Mouse (Mus musculus) spleen, adult 18-20 months (tissue): ENCODE data around the gene Hcst.

ENCODE experiments used
- DNase-seq, 2 experiments: peaks; one replicate each; pipeline ENCODE4 v3.0.0; 2022; ENCODE audit warnings: mixed read lengths in 2 of 2

Hcst gene

DNA sequence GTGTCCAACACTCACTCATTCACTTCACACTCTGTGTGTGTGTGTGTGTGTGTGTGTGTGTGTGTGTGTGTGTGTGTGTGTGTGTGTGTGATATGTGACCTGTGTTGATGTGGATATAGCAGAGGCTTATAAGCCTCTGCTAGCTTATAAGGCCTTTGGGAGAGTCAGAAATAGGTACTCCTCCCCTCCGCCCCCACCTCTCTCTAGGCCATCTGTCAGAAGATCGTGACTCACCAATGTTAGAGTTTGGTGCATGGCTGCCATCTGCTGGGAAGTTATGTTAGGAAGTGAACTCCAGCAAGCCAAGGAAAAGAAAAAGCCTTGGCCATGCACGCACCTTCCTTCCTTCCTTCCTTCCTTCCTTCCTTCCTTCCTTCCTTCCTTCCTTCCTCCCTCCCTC lies 12.1 kb upstream of the Hcst start:
- DNase-seq, result peak; percentile 53 to 69

DNA sequence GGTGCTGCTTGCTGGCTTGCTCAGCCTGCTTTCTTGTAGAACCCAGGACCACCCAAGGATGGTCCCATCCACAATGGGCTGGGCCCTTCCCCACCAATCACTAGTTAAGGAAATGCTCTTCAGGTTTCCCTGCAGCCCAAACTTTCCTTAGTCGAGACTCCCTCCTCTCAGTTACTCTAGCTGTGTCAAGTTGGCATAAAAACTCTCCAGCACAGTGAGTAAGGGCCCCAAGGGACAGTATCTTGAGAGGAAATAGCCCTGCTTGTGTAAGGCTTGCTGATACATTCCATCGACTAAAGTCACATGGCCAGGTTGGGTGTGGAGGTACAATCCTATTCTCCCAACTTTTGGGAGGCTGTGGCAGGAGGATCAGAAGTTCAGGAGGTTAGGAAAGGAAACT lies 10.5 kb upstream of the Hcst start:
- DNase-seq, result no peak

DNA sequence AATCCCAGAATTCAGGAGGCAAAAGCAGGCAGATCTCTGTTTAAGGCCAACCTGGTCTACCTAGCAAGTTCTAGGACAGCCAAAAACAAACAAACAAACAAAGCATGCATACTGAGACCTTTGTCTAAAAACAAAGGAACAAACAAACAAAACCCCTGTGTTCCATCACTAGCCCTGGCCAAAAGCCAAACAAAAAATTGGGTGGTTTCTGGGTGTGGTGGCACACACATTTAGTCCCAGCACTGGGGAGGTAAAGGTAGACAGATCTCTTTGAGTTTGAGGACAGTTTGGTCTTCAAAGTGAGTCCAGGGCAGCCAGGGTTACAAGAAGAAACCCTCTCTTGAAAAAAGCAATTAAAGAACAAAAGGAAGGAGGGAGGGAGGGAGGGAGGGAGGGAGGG lies 9.7 kb upstream of the Hcst start:
- DNase-seq, result no peak

DNA sequence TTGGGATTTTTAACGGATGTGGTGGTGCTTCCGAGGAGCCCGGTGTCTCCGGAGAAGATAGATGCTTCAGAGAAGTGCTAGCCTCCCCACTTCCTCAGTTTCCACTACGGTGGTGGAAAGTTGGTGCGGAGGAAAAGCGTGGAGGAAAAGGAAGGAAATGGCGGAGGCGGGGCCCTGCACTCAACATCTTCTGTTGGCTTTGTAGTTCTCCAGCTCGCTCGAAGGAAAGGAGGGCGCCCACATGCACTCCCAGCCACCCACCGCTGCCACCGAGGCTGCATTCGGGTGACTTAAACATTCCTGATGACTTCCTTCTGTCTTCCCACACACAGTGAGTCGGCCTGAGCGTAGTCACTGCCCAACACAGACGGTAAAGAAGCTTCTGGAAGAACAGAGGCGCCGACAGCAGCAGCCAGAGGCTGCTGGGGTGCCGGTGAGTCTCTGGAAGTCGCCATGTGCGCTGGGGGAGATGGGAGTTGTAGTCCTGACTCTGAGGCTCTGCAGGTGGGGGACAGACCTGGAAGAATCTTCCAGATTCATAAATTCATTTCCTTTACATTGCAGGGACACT lies 3.5 kb upstream of the Hcst start:
- peak; percentile 57 to 58 for DNase-seq

DNA sequence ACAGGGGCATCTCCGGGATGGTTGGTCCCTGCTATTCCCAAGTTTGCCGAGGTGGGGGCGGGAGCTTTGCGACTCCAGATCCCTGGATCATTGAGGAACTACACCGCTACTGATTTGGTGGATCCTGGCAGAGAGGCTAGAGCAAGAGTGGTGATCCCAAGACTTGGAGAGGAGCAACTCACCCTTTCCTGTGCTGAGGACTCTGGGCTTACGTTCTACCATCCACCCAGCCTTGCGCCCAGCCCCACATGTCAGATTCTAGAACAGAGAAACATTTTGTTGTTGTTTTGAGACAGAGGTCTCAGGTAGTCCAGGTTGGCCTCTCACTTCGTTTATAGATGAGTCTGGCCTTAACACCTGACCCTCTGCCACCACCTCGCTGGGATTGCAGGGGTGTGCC lies 2.9 kb upstream of the Hcst start:
- no peak for DNase-seq

DNA sequence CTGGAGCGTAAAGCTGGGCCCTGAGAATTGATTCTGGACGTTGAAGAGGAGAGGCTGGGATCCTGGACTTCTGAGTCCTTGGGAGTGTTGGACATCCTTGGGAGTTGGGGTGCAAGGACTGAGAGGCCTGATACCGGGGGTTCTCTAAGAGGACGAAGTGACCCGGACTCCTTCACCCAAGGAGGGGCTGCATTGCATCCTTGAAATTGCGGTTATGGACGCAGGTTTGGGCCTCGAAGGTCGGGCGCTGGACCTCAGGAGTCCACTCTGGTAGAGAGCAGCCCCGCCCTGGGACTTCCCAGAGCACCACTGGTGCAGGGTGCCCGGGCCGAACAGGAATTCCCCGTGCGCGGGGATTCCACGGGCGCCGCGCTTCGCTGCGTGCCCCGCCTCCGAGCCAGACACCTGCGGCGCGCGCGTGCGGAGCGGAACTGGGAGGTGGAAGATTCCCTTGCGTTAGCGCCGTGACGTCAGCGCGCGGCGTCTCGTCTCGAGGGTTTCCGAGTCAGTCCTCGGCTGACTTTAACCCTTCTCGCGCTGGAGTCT lies 2.3 kb upstream of the Hcst start:
- peak; percentile 94 to 96 for DNase-seq

DNA sequence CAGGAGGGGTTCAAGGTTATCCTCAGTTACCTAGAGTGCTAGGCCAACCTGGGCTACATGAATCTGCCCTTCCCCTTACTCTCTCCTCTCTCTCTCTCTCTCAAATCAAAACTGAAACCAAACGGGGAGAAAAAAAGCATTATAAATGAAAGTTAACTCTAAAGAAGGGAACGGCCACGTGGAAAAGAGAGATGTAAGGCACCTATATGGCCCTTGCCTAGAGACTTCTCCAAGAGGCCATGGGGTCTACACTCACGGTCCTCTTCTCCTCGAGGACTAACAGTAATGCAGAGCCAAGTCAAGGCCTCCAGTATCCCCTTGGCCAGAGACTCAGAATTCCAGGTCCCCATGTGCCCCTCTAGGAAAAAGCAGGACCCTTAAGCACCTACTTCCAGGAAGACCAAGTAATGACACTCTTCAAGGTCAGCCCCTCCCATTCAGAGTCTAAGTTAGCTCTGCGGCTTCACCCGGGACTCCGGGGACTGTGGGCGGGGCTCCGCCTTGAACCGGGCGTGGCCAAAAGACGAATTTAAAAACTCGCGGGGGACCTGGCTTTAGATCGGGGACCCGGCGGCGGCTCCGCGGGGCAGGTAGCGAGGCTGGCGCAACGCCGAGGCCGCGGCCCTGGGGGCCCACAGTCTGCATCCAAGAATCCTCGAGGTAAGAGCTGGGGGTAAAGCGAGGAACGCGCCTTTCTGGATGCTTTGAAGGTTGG lies 1.7 kb upstream of the Hcst start, which contains the start of gene Nfkbid:
TSS of gene Nfkbid (plus strand) at position 558 of the 715 bp plus-strand sequence.
- DNase-seq, result peak; percentile 93 to 97

DNA sequence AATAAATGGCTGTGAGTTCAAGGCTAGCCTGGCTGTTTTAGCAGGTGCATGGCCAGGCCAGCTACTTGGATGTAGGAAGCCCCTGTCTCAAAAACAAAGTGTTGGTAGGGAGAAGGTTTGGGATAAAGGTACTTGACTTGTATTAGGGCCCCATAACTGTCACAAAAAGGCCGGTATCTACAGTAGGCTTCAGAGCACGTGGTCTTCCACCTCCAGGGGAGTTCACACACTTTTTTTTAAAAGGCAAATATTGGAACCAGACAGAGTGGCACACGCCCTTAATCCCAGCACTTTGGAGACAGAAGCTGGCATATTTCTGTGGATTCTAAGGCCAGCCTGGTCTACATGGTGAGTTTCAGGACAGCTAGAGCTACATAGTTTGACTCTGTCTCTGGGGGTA lies 1.0 kb upstream of the Hcst start:
- DNase-seq, result no peak

DNA sequence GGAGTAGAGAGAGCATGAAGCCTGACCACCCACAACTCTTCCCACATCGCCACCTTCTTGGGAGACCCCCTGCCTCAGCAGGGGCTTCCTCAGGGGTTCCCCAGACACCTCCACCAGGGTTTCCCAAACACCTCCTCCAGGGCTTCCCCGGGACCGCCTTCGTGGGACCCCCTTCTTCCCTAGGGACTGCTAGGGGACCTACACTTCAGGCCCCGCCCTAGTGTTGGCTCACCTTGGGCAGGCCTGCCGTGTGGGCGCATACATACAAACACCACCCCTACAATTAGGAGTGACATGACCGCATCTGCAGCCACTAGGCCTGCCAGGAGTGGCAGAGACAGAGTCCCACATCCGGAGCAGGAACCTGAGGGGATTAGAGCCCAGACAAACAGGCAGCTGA lies 1.8 kb downstream of the Hcst start:
- DNase-seq, result peak in 1 of 2 experiments; percentile 44

DNA sequence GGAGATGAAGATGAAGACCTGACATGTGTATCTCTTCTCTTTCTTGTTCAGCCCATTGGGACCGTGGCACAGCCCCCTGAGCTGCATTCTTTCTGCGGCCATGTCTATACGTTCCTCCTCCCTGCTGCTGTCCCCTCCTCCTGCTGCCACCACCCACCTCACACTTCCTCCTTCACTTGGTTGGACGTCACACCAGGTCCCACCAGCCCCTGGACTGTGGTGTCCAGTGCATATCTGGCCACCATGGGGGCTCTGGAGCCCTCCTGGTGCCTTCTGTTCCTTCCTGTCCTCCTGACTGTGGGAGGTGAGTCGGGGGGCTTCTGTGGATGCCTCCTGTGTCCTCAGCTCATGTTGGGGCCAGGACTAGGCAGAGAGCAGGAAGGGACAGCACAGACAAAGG lies 6.1 kb downstream of the Hcst start, which contains the start of gene Tyrobp:
TSS of gene Tyrobp (plus strand) at position 165 of the 400 bp plus-strand sequence.
- peak in 1 of 2 experiments; percentile 54 for DNase-seq

DNA sequence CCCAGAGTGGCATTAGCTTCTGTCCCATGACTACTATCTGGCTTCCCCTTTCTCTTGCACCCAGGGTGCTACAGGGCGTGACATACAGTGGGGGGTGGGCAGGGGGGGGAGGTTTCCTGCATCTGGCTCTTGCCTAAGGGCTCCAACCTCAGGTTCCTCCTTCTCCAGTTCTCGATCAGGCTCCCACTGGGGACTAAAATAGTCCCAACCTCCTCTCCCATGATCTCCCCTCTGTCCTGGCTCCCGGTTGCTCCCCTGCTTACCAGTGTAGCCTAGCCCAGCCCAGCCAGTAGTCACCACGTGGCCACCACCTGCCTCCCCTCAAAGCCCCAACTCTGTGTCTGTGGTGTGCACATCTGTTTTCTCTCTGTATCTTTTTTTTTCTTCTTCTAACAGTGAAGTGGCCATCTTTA lies 6.9 kb downstream of the Hcst start:
- peak in 1 of 2 experiments; percentile 43 for DNase-seq

DNA sequence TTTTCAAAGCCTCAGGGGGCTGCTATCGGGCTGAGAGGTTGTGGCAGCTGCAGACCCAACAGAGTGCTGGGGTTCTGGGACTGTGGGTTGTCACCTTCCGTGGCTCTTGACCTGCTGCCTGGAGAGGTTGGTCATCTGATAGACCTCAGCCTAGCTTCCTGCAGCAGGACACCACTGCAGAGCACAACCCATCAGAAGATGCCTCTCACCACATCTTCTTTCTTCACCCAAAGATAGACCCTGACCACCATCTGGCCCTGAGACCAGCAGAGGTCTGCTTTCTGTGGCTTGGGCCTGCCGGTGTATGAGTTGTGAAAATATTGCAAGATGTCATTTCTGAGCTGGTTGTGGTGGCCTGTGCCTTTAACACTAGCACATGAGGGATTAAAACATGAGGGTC lies 8.6 kb downstream of the Hcst start:
- DNase-seq, result no peak

DNA sequence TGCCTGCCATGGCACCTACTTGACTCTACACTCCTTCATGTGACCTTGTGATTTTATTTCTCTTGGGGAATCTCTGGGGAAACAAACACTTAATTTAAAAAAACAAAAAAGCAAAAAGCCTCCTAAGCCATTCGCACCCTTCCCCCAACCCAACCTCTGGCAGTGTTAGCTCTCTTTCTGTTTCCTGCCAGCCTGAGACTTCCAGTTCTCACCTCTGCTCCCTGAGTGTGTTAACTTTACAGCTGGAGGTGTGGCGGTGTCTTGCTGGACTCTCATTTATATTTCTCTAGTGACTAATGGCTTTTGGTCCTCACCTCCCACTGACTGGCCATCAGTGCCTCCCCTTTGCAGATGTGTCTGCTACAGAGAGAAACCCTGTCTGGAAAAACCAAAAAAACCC lies 9.9 kb downstream of the Hcst start:
- no peak for DNase-seq

DNA sequence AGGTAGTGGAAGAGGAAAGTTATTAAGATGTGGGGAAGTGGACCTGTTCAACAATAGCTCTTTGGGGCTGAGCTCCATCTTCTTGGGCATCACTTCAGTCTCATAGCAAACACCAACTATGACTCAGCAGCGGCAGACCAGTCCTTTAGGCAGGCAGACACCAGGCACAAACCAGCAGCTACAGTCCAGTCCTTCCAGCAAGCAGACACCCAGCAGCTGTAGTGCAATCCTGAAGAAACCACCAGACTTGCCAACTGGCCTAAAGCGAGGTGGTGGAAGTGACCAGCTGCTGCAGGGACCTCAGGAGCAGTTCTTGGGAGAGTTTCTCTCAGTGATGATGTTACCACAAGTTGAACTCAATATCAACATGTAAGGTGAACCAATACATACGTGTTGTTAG lies 11.0 kb downstream of the Hcst start:
- no peak for DNase-seq

DNA sequence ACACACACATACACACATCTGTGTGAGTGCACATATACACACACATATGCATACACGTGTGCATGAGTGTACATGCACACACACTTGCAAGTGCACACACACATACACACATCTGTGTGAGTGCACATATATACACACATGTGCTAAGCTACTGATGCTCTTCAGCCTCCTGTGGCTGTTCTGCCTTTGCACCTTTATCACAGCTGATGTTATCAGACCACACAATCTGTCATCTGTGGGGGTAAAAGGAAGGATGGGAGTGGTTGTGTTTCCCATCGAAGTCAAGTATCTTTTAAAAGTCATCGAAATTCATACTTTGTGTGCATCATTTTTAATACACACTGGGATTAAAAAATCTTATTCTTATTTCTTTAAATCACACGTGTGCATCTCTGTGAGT lies 17.3 kb downstream of the Hcst start:
- no peak for DNase-seq

DNA sequence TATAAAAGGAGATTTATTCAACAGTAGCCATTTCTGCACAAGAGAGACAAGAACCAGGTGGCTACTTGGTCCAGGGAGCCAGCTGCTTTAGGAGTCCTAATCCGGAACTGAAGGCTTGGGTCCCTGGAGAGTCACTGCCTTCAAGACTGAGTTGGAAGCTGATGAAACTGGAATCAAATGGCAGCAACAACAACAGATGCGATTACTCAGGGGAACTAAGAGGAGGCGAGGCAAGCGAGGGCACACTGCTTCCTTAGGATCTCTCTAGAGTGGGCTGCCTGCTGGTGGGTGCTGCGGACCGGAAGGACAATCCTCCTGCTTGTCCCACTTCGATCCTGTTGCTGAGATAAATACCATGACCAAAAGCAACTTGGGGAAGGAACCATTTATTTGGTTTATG lies 20.0 kb downstream of the Hcst start:
- no peak for DNase-seq

DNA sequence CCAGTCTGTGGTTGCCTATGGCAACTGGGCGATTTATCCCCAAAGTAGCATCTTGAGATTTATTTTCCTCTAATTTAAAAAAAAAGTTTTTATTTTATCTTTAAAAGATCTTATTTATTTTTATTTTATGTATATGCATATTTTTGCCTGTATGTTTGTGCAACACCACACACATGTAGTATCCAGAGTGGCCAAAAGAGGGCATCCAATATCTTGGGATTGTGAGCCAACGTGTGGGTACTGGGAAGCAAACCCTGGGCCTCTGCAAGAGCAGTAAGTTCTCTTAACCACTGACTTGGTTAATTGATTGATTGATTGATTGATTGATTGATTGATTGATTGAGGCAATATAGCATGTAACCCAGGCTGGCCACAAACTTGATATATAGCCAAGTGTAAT lies 24.8 kb downstream of the Hcst start:
- DNase-seq, result peak in 1 of 2 experiments; percentile 44

DNA sequence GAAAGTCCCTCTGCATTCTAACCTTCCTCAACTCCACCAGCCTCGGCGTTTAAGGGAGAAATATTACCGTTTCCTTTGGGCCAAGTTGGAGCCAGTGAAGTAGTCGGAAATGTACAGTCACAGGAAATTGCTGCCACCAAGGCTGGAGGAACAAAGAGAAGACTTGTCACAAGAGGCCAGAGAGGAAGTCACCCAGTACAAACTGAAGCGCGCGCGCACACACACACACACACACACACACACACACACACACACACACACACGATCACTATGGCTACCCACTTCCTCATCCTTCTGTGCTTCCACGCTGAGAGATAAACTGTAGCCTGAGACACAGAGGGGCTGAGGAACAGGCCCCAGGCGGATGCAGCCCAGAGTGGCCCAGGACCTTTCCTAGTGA lies 25.3 kb downstream of the Hcst start:
- DNase-seq, result peak; percentile 63 to 66

DNA sequence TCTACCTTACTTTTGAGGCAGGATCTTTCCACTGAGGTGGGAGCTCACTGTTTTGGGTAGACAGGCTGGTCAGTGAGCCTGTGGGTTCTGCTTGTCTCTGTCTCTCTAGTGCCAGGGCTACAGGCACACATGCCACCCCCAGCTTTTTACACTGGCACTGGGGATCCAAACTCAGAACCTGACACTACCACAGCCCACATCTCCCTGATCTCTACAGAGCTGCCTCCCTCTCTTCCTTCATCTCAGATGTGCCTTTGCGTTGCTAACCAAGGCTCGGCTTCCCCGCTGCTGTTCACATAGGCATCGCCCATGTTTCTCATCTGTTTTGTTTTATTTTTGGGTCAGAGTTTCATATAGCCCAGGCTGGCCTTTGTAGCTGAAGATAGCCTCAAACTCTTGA lies 26.0 kb downstream of the Hcst start:
- no peak for DNase-seq

DNA sequence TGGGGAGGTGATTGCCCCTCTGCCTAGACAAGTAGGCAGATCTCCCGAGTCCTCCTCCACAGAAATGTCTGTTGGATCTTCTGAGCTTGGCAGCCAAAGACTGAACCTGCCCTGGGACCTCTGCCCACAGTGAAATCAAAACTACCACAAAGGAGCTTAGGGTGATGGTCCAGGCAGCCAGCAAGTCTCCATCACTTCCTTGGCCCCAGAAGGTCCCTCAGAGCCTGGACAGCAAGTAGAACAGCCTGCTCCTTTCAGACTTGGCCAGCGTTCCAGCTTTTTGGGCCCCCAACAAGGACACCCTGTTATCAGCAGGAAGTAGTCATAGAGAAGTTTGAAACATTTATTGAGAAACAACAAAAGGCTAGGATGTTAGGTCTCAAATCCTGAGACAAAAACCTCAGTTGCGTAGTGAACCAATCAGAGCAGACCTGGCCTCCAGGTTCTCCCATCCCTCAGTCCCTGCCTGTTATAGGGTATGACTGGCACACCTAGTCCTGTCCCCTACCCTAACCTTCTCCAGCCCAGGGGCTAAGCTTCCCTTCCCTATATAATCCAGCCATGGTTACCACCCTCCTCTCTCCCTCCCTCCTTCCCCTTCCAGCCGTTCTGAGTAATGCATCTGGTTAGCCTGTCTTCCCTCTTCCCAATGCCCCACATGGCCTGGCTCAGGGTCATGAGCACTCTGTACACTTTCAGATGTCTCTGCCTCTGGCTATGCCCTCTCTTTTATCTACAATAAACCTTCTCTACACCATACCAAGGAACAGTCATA lies 26.7 kb downstream of the Hcst start:
- DNase-seq, result no peak

DNA sequence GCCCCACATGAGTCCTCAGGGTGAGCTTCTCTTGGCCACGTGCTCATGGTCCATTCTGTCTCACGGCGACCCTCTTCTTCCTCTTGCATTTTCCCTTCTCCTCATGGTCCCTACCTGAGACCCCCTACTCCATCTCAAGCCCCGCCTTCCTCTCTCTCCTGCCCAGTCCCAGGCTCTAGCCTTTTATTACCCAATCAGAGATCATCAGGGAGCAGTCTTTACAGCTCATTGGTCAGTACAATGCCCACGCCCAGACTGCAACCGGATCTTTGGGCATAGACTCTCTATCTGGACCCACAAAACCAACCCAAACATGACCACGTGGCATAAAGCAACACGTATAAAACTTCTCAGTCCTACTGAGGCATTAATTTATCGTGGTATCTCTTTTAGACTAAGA lies 35.5 kb downstream of the Hcst start:
- no peak for DNase-seq

DNA sequence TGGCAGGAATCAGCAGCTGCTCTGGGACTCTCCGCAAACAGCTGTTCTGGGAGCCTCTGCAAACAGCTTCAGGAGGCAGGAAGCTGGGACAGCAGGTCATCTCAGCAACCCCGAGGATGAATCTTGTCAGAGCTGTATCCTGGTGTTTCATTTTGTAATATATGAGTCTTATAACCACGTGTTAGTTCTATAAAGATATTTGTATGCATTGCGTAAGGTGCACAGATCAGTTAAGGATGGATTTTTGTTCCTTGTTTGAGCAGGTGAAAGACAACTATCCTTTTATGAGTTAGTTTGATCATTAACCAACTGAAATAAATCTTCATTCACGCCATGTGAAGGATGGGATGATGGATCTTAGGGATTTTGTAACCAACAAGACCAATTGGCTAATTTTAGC lies 39.6 kb downstream of the Hcst start:
- no peak for DNase-seq

DNA sequence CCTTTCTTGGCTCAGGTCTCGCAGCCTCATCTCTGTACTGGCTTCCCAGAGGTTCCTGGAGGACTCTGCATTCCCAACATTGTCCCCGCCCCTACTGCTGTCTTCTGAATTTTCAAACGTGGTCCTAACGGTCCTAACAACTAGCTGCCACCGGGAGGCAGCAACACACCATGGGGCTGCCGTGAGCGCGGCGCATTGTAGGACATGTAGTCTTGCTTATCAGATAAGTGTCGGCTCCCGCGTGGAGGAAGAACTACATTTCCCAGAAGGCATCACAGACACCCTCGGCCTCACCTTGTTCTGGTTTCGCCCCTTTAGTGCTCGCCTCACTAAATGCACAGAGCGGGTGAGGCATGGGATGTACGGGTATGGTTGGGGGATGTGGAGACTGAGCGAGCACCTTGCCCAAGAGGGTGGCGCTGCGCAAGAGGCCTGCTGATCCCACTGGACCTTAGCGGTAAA lies 46.1 kb downstream of the Hcst start:
- peak; percentile 82 to 85 for DNase-seq
